Mouse (Mus musculus) hindbrain, embryonic 16.5 days (tissue): ENCODE results near the gene Gemin5. TPM values are rescaled to one million over a fixed set of nuclear protein-coding genes. Genes with fewer than 3 reads are reported as not detected.
"Not testable (repeated sequence)": the region's sequence is repeated elsewhere in the genome, so short reads cannot be mapped to it uniquely, and the experiment has no call there.

ENCODE experiments used
- ATAC-seq: fragments of 200-750 bp; cut with Nextera tagmentation; 2 replicates; pipeline ENCODE4 v1.8.0; 2017; ENCODE audit warnings: moderate TSS enrichment, moderate library complexity
- H3K27ac ChIP-seq: fragments of 300-500 bp; sonication (generic); 2 replicates; pipeline ENCODE4 v1.5.1; 2014; ENCODE audit warnings: low read depth, mild to moderate bottlenecking, control low read depth, low read length, moderate library complexity
- H3K27me3 ChIP-seq: fragments of 300-500 bp; sonication (generic); replicated peaks from 2 replicates; pipeline ENCODE4 v1.6.1; 2014; ENCODE audit warnings: low read length; ENCODE audit not compliant: control insufficient read depth, insufficient read depth
- H3K36me3 ChIP-seq: fragments of 300-500 bp; sonication (generic); 2 replicates; pipeline ENCODE4 v1.6.1; 2014; ENCODE audit warnings: mild to moderate bottlenecking, low read length, moderate library complexity, mixed read lengths; ENCODE audit not compliant: control insufficient read depth, insufficient read depth
- H3K4me1 ChIP-seq: fragments of 300-500 bp; sonication (generic); 2 replicates; pipeline ENCODE4 v1.6.1; 2014; ENCODE audit warnings: low read depth, low read length; ENCODE audit not compliant: control insufficient read depth, insufficient read depth
- H3K4me2 ChIP-seq: fragments of 300-500 bp; sonication (generic); 2 replicates; pipeline ENCODE4 v1.6.1; 2014; ENCODE audit warnings: mild to moderate bottlenecking, low read length, control low read depth, moderate library complexity
- H3K4me3 ChIP-seq: fragments of 300-500 bp; sonication (generic); 2 replicates; pipeline ENCODE4 v1.5.1; 2014; ENCODE audit warnings: mild to moderate bottlenecking, low read length, control low read depth, moderate library complexity
- H3K9ac ChIP-seq: fragments of 300-500 bp; sonication (generic); 2 replicates; pipeline ENCODE4 v1.6.1; 2014; ENCODE audit warnings: low read depth, mild to moderate bottlenecking, control low read depth, low read length, moderate library complexity
- H3K9me3 ChIP-seq: fragments of 300-500 bp; sonication (generic); 2 replicates; pipeline ENCODE4 v1.6.1; 2014; ENCODE audit warnings: mild to moderate bottlenecking, low read length, moderate library complexity; ENCODE audit not compliant: control insufficient read depth
- WGBS: fragments of 180-500 bp; shearing (Covaris S2); extraction: QIAGEN DNeasy Blood & Tissue Kit; methylation state at CpG from one replicate; pipeline ENCODE4 v1.1.7; 2014; 5-methylcytosine and 5-hydroxymethylcytosine counted together
- polyA plus RNA-seq: library from polyadenylated mRNA; unstranded; fragments of >200 nt; fragmentation: Nextera tagmentation; extraction: Ambion mirVana; gene quantifications from 2 replicates; pipeline ENCODE4 v1.2.1, GENCODE M21; 2015

The Gemin5 gene
- polyA plus RNA-seq, 1 experiment from 2014 or later, result 13.4 TPM

DNA sequence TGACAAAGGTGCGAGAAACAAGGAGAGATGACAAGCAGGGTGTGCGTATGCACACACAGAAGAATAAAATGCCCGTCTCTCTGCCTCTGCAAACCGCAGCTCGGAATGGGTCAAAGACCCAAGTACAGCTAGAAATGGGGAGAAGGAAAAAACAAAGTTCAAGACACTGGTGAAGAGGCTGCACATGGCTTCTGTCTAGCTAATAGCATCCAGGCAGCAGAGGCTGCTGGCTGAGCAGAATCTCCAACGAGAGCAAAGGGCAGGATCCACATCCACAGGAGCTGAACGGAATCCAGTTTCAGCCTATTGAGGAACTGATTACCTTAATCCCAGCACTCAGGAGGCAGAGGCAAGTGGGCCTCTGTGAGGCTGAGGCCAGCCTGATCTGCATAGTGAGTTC, 12.4 kb upstream of the Gemin5 start:
- H3K4me1 ChIP-seq, result no peaks in the 10 kb centered on the region
- H3K27me3 ChIP-seq, result no peaks in the 10 kb centered on the region
- H3K9me3 ChIP-seq, result no peaks in the 10 kb centered on the region
- peaks cover 11% of the 10 kb centered on the region; the same call in 1 of the 2 replicates for H3K36me3 ChIP-seq
- H3K4me2 ChIP-seq, result no peak overlapping the region
- WGBS, result 92% methylated on average over 7 of the region's 7 CpGs
- no peak for ATAC-seq
- H3K4me3 ChIP-seq, result no peak overlapping the region
- H3K9ac ChIP-seq, result no peak overlapping the region
- no peak overlapping the region for H3K27ac ChIP-seq

DNA sequence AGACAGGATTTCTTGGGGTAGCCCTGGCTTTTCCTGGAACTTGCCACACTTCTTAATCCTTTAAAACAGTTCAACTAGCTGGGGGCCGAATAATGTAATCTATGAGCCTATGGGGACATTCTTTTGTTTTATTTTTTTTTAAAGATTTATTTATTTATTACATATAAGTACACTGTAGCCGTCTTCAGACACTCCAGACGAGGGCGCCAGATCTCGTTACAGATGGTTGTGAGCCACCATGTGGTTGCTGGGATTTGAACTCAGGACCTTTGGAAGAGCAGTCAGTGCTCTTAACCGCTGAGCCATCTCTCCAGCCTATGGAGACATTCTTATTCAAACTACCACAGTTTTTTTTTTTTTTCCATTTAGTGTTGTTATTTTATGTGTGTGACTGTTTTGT, 11.6 kb upstream of the Gemin5 start:
- H3K4me3 ChIP-seq, H3K27me3 ChIP-seq, H3K4me1 ChIP-seq, H3K9me3 ChIP-seq, H3K4me2 ChIP-seq, H3K9ac ChIP-seq, ATAC-seq, H3K27ac ChIP-seq: not testable (repeated sequence)
- WGBS, result 97% methylated on average over 6 of the region's 6 CpGs
- H3K36me3 ChIP-seq, result peaks cover 18% of the 10 kb centered on the region

DNA sequence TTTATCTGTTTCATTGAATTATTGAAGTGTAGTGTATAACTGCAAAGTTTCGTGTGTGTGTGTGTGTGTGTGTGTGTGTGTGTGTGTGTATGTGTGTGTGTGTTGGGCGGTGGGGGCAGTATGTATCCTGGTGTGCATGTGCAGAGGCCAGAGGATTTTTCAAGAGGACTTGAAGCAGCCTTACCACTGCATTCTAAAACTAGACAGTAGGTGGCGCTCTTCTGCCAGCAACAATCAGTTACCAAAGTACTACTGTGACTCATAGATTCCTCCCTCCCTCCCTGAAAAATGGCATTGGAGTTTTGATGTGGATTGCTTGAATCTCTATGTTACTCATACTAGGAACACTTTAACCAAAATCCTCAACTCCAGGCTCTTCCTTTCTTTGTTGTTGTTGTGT, 11.2 kb upstream of the Gemin5 start:
- Histone ChIP-seq H3K36me3 (peaks cover 18% of the 10 kb centered on the region), H3K27ac (no peak overlapping the region), H3K4me3 (no peak overlapping the region), H3K4me2 (no peak overlapping the region), H3K27me3 (no peaks in the 10 kb centered on the region), H3K4me1 (no peaks in the 10 kb centered on the region), H3K9me3 (no peaks in the 10 kb centered on the region), H3K9ac (no peak overlapping the region)
- 0 out of 2 replicates have a peak, but pooled peaks have one; percentile 40 for ATAC-seq
- 30% methylated on average over 3 of the region's 3 CpGs for WGBS

DNA sequence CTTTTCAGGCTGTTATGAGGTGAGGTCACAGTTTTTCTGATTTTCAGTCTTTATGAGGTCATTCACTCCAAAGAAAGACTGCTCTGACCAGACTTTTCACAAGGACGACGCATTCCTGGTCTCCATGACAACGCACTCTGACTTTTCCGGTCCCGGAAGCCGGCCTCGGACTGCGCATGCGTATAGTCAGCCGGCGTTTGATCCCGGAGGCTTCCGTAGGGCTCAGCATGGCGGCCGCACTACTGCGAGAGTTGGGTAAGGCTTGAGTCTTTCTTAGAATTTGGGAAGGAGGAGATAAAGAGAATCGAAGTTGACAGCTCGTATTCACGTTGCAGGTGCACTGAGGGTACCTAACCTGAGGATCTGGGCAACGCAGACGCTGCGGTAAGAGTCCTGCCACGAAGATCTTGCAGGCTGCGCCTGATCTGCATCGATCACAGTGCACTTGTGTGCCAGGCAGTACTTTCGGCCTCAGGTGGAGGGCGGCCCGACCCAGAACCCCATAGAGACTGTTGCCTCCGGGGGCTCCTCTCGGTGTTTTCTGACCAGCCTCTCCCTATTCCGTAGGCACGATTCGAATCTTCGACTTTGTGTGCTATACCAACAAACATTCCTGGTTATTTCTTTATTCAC, 3.2 kb upstream of the Gemin5 start, which contains the start of gene Mrpl22:
Mrpl22 (plus strand) TSS at position 203 of the 633 bp plus-strand sequence.
- ATAC-seq, result peak; percentile 81
- H3K9me3 ChIP-seq, result no peaks in the 10 kb centered on the region
- peak within 1 kb of the TSS; percentile 73 for H3K4me2 ChIP-seq
- 1% methylated on average over 34 of the region's 34 CpGs for WGBS
- H3K27me3 ChIP-seq, result no peaks in the 10 kb centered on the region
- peak within 1 kb of the TSS; percentile 66 for H3K27ac ChIP-seq
- H3K4me3 ChIP-seq, result peak within 1 kb of the TSS; percentile 75
- H3K4me1 ChIP-seq, result peaks cover 17% of the 10 kb centered on the region
- H3K36me3 ChIP-seq, result peaks cover 13% of the 10 kb centered on the region
- H3K9ac ChIP-seq, result peak within 1 kb of the TSS; percentile 72

DNA sequence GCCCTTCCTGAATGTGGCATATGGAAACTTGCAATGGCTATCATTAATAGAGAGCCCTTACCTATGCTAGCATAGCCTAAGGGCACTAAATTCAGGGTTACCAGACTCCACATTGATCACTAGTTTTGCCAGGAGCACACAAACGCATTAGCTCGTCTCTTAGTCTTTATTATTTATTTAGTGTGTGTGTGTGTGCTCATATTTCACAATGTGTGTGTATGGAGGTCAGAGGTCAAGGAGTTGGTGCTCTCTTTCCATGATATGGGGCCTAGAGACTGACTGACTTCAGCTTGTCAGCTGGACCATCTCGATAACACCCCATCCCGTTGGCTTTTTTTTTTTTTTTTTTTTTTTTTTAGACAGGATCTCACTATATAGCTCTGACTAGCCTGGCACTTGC, 1.3 kb upstream of the Gemin5 start:
- Histone ChIP-seq H3K36me3 (peaks cover 14% of the 10 kb centered on the region), H3K9ac (no peak overlapping the region), H3K27ac (no peak overlapping the region), H3K4me3 (no peak overlapping the region), H3K27me3 (no peaks in the 10 kb centered on the region), H3K4me2 (no peak overlapping the region), H3K9me3 (no peaks in the 10 kb centered on the region), H3K4me1 (peaks cover 17% of the 10 kb centered on the region)
- no peak for ATAC-seq
- 88% methylated on average over 4 of the region's 4 CpGs for WGBS

DNA sequence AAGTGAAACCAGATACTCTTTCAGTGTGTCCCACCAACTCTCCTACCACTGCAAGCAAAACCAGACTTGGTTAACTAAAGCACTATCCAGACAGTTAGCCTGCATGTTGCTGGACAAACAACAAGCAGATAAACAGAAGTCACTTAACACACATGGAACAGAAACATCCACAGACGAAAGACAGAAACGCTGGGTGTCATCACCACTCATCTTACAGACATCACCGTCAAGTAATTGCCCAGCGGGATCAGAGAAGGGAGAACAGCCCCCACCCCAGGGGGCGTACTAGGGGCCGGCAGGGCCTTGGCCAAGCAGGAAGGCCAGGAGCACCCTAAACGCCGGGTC, 545 bp downstream of the Gemin5 start:
- Histone ChIP-seq H3K27me3 (no peaks in the 10 kb centered on the region), H3K9me3 (no peaks in the 10 kb centered on the region), H3K4me1 (peaks cover 16% of the 10 kb centered on the region), H3K4me2 (peak overlapping the region; percentile 88), H3K9ac (peak overlapping the region; percentile 83), H3K36me3 (peaks cover 11% of the 10 kb centered on the region), H3K27ac (peak overlapping the region; percentile 69; the same call in 1 of the 2 replicates), H3K4me3 (peak overlapping the region; percentile 98)
- 0% methylated on average over 6 of the region's 8 CpGs for WGBS
- no peak for ATAC-seq

DNA sequence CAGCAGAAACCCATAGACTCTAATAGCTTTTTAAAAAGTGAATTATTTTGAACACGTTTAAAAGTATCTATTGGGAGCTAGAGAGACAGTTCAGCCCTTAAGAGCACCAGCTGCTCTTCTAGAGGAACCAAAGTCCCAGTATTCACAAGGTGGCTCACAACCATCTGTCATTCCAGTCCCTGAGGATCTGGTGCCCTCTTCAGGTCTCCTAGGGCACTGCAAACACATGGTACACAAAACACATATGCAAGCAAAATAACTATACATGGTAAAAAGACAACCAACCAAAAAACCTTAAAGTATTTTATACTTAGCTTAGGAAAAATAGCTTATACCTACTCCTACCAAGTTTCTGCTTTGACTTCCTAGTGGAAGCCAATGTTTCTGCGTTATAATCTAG, 3.3 kb downstream of the Gemin5 start:
- no peak overlapping the region for H3K9ac ChIP-seq
- no peak overlapping the region for H3K27ac ChIP-seq
- H3K4me1 ChIP-seq, result peaks cover 8% of the 10 kb centered on the region
- H3K4me2 ChIP-seq, result no peak overlapping the region
- H3K27me3 ChIP-seq, result no peaks in the 10 kb centered on the region
- ATAC-seq, result no peak
- H3K4me3 ChIP-seq, result no peak overlapping the region
- 93% methylated on average over 2 of the region's 2 CpGs for WGBS
- H3K36me3 ChIP-seq, result peaks cover 16% of the 10 kb centered on the region
- H3K9me3 ChIP-seq, result no peaks in the 10 kb centered on the region

DNA sequence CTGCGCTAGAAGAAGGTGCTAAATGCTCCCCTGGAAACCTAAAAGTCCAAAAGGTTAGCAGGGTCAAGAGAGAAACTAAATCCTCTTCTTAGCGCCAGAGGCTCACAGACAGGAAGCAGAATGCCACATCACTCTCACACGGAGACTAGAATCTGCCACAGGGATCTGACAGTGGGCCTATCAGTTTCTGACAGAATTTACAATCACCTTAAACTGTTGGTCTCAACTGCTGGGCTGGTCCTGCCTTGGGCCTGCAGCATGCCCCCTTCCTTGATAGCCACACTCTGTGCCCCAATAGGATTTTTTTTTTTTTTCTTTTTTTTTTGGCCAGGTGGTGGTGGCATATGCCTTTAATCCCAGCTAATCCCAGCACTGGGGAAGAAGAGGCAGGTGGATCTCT, 11.5 kb downstream of the Gemin5 start:
- Histone ChIP-seq H3K27me3 (no peaks in the 10 kb centered on the region), H3K4me2 (no peak overlapping the region), H3K9me3 (no peaks in the 10 kb centered on the region), H3K4me3 (no peak overlapping the region), H3K9ac (no peak overlapping the region), H3K27ac (no peak overlapping the region), H3K4me1 (no peaks in the 10 kb centered on the region), H3K36me3 (peaks cover 36% of the 10 kb centered on the region)
- no peak for ATAC-seq
- WGBS, result 95% methylated on average over 3 of the region's 3 CpGs

DNA sequence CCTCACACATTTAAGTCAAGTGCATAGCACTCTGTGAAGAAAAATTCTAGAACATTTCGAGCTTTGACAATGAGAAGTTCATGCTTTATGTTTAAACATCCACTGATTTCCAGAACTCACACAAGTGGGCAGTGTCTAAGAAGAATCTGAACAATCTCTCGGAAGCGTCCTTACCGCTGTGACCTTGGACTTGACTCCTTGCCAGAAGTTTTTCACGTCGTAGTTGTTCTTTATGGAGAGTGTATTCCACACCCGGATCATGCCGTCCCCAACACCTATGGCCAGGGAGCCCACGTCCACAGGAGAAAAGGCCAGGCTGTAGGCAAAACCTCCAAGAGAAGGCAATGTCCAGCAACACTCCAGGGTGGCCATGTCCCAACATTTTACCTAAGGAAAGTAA, 12.9 kb downstream of the Gemin5 start:
- Histone ChIP-seq H3K4me1 (no peaks in the 10 kb centered on the region), H3K4me2 (no peak overlapping the region), H3K9me3 (no peaks in the 10 kb centered on the region), H3K4me3 (no peak overlapping the region), H3K9ac (no peak overlapping the region), H3K36me3 (peaks cover 41% of the 10 kb centered on the region), H3K27me3 (no peaks in the 10 kb centered on the region), H3K27ac (no peak overlapping the region)
- WGBS, result 95% methylated on average over 9 of the region's 9 CpGs
- no peak for ATAC-seq
